Mouse (Mus musculus) CH12.LX (cell line): ENCODE data around the gene Iba57. TPM values are rescaled to one million over a fixed set of nuclear protein-coding genes. Genes with fewer than 3 reads are reported as not detected.

ENCODE experiments used
- DNase-seq: peaks from one replicate; pipeline ENCODE4 v3.0.0-alpha.2; 2013; ENCODE audit errors: extremely low read depth
- H3K27ac ChIP-seq: 2 replicates; pipeline ENCODE4 v1.5.1; 2012; ENCODE audit warnings: low read depth, mild to moderate bottlenecking, control low read depth, moderate library complexity; ENCODE audit not compliant: insufficient read depth
- H3K27me3 ChIP-seq: replicated peaks from 2 replicates; pipeline ENCODE3; 2012; ENCODE audit warnings: inconsistent platforms
- H3K36me3 ChIP-seq, 2 experiments: replicated peaks in 1 of 2; 2 replicates each; pipeline versions ENCODE3 to v1.6.1; 2012; ENCODE audit warnings: inconsistent platforms in 1 of 2, low read length in 1 of 2, mild to moderate bottlenecking in 1 of 2, mixed read lengths in 1 of 2, moderate library complexity in 1 of 2; ENCODE audit not compliant: control insufficient read depth in 1 of 2, insufficient read depth in 1 of 2
- H3K4me1 ChIP-seq, 2 experiments: 2 replicates each; pipeline ENCODE4 v1.6.1; 2012; ENCODE audit warnings: inconsistent platforms in 1 of 2, moderate library complexity in 1 of 2; ENCODE audit not compliant: insufficient read depth in 2 of 2, control insufficient read depth in 1 of 2
- H3K4me2 ChIP-seq: 2 replicates; pipeline ENCODE4 v1.6.1; 2012; ENCODE audit warnings: low read depth, mild to moderate bottlenecking, control low read depth; ENCODE audit not compliant: poor library complexity, insufficient read depth, severe bottlenecking
- H3K4me3 ChIP-seq, 3 experiments: fragments of 150-350 bp in 1 of 3; sonication (generic) in 1 of 3; replicated peaks in 1 of 3; 2 replicates each; pipeline versions ENCODE3 to v1.5.1; 2011 to 2012; ENCODE audit warnings: low read depth in 2 of 3, low read length in 2 of 3, mild to moderate bottlenecking in 2 of 3, moderate library complexity in 2 of 3, control low read depth in 1 of 3, improper control_type of control experiment in 1 of 3, inconsistent platforms in 1 of 3, mixed read lengths in 1 of 3; ENCODE audit not compliant: poor library complexity in 1 of 3
- H3K79me2 ChIP-seq: replicated peaks from 2 replicates; pipeline ENCODE4 v1.6.1; 2012; ENCODE audit warnings: mild to moderate bottlenecking, moderate library complexity; ENCODE audit not compliant: control insufficient read depth, poor library complexity, insufficient read depth, severe bottlenecking; ENCODE audit errors: extremely low read depth
- H3K9ac ChIP-seq: 2 replicates; pipeline ENCODE4 v1.6.1; 2012; ENCODE audit warnings: low read depth, mild to moderate bottlenecking, control low read depth, moderate library complexity; ENCODE audit not compliant: insufficient read depth
- H3K9me3 ChIP-seq: replicated peaks from 2 replicates; pipeline ENCODE3; 2012; ENCODE audit warnings: low read length, inconsistent platforms, mixed read lengths
- BHLHE40 ChIP-seq: IDR thresholded peaks from 2 replicates; pipeline ENCODE4 v1.6.1; 2011; ENCODE audit warnings: mild to moderate bottlenecking, low read depth, low read length, improper control_type of control experiment
- CHD1 ChIP-seq: IDR thresholded peaks from 2 replicates; pipeline ENCODE4 v1.6.1; 2012; ENCODE audit warnings: low read depth, low read length, improper control_type of control experiment, inconsistent platforms
- E2F4 ChIP-seq: IDR thresholded peaks from 2 replicates; pipeline ENCODE4 v1.6.1; 2011; ENCODE audit warnings: low read depth, low read length, improper control_type of control experiment; ENCODE audit not compliant: insufficient replicate concordance
- ELF1 ChIP-seq: IDR thresholded peaks from 2 replicates; pipeline ENCODE4 v1.6.1; 2014; ENCODE audit warnings: low read depth, mild to moderate bottlenecking, inconsistent platforms, low read length, improper control_type of control experiment
- IRF4 ChIP-seq: IDR thresholded peaks from 2 replicates; pipeline ENCODE4 v1.6.1; 2014; ENCODE audit warnings: low read depth, mild to moderate bottlenecking, inconsistent platforms, low read length, improper control_type of control experiment
- JUN ChIP-seq: IDR thresholded peaks from 2 replicates; pipeline ENCODE4 v1.6.1; 2011; ENCODE audit warnings: low read depth, mild to moderate bottlenecking, low read length, improper control_type of control experiment, moderate library complexity; ENCODE audit not compliant: insufficient read depth
- JUND ChIP-seq: conservative IDR thresholded peaks from 2 replicates; pipeline ENCODE4 v1.6.1; 2011; ENCODE audit warnings: low read depth, low read length, improper control_type of control experiment
- MAX ChIP-seq: IDR thresholded peaks from 2 replicates; pipeline ENCODE4 v1.6.1; 2011; ENCODE audit warnings: low read length, improper control_type of control experiment
- MEF2A ChIP-seq: IDR thresholded peaks from 2 replicates; pipeline ENCODE4 v1.6.1; 2014; ENCODE audit warnings: low read depth, mild to moderate bottlenecking, inconsistent platforms, low read length, improper control_type of control experiment, borderline replicate concordance
- POLR2A ChIP-seq: IDR thresholded peaks from 2 replicates; pipeline ENCODE4 v1.6.1; 2011; ENCODE audit warnings: low read depth, mild to moderate bottlenecking, improper control_type of control experiment, low read length
- POLR2AphosphoS2 ChIP-seq: IDR thresholded peaks from 2 replicates; pipeline ENCODE4 v1.6.1; 2011; ENCODE audit warnings: low read depth, low read length, improper control_type of control experiment
- RAD21 ChIP-seq: IDR thresholded peaks from 2 replicates; pipeline ENCODE4 v1.6.1; 2011; ENCODE audit warnings: low read depth, mild to moderate bottlenecking, low read length, improper control_type of control experiment, moderate library complexity
- RCOR1 ChIP-seq: conservative IDR thresholded peaks from 2 replicates; pipeline ENCODE4 v1.6.1; 2012; ENCODE audit warnings: low read depth, mild to moderate bottlenecking, inconsistent platforms, low read length, improper control_type of control experiment
- SMC3 ChIP-seq: IDR thresholded peaks from 2 replicates; pipeline ENCODE4 v1.6.1; 2011; ENCODE audit warnings: low read depth, low read length, improper control_type of control experiment
- UBTF ChIP-seq: IDR thresholded peaks from 2 replicates; pipeline ENCODE4 v1.6.1; 2012; ENCODE audit warnings: low read depth, mild to moderate bottlenecking, inconsistent platforms, low read length, improper control_type of control experiment, moderate library complexity
- ZMIZ1 ChIP-seq: IDR thresholded peaks from 2 replicates; pipeline ENCODE4 v1.6.1; 2012; ENCODE audit warnings: low read depth, mild to moderate bottlenecking, inconsistent platforms, low read length, improper control_type of control experiment
- dilution Hi-C: fragments of 300-500 bp; cut with MboI; formaldehyde crosslinking; loops from 2 replicates; pipeline ENCODE4 v1.14.3; 2020; ENCODE audit warnings: low sequenced_read_pairs; ENCODE audit not compliant: extremely low pct_unique_long_range_greater_than_20kb, extremely low pct_ligation_motif_present
- in situ Hi-C: fragments of 300-500 bp; cut with MboI; formaldehyde crosslinking; loops from 3 replicates; pipeline ENCODE4 v1.14.3; 2019; ENCODE audit warnings: low sequenced_read_pairs, low pct_ligation_motif_present, low pct_unique_long_range_greater_than_20kb, mixed read lengths
- polyA plus RNA-seq: library from polyadenylated mRNA; unstranded; fragments of >175 nt; gene quantifications from 2 replicates; pipeline ENCODE4 v1.2.1, GENCODE M21; 2012; ENCODE audit warnings: low read depth; ENCODE audit not compliant: insufficient read length
- total RNA-seq, 2 experiments: library from RNA; depleted of rRNA; stranded (reverse); fragments of 300-350 nt in 1 of 2; fragments of >200 nt in 1 of 2; gene quantifications; 2 replicates each; pipeline ENCODE4 v1.2.3; 2012 to 2014

Iba57 gene
- total and polyA plus RNA-seq, 3 experiments = 4.0 to 7.5 (median 4.6) TPM

DNA sequence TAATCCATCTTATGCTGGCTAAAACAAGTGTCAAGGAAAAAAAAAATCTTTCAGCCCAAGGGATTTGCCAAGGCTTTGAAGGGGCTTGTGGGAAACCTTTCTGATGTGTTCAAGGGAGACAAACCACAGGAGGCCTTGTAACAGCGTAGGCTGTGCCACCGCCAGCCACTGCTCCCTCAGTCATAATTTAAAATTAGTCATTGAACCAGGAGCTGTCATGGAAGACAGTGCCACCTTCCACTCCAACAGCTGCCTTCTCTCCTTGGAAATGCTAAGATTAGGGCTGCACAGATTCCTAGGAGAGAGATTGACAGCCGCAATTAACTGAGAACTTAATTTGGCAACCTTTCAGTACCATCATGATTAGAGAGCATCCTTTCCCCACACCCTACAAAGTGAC lies 14.2 kb downstream of the Iba57 start:
- Histone ChIP-seq H3K27ac (no peak overlapping the region), H3K4me3 (no peak overlapping the region), H3K27me3 (peaks cover 24% of the 10 kb centered on the region), H3K79me2 (no peaks in the 10 kb centered on the region), H3K36me3 (no peaks in the 10 kb centered on the region), H3K4me2 (no peak overlapping the region), H3K9me3 (no peaks in the 10 kb centered on the region), H3K4me1 (no peaks in the 10 kb centered on the region), H3K9ac (no peak overlapping the region)
- TF ChIP-seq RAD21 = no peak
- TF ChIP-seq UBTF = no peak
- dilution Hi-C loops = no loop called here
- in situ Hi-C loops = no loop called here
- DNase-seq = no peak

DNA sequence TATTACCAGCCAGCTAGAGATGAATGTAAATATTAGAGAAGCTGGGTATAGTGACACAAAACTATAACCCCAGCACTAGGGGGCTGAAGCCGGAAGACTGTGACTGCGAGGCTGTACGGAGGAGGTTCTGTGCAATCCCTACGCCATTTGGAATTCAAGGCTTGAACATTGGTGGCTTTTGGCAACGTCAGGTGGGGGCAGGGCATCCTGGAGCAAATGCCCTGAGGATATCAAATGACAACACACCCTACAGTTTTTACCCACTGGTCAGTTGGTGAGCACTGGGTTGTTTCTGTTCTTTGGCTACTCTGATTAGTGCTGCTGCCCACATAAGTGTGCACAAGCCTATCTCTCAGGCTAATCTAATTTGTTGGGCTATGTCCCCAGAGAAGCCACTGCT lies 20.6 kb downstream of the Iba57 start:
- Histone ChIP-seq H3K27me3 (peaks cover 47% of the 10 kb centered on the region), H3K4me3 (no peak overlapping the region), H3K79me2 (no peaks in the 10 kb centered on the region), H3K9ac (no peak overlapping the region), H3K36me3 (no peaks in the 10 kb centered on the region), H3K4me2 (no peak overlapping the region), H3K9me3 (peaks cover 6% of the 10 kb centered on the region), H3K27ac (no peak overlapping the region), H3K4me1 (peaks cover 0 to 12% of the 10 kb centered on the region in 2 experiments; a peak in 2 of 4 replicates)
- in situ Hi-C loops = no loop called here
- DNase-seq = no peak
- dilution Hi-C loops = no loop called here
- no peak for TF ChIP-seq ELF1
- no peak for TF ChIP-seq POLR2A
- no peak for TF ChIP-seq SMC3
- no peak for TF ChIP-seq E2F4
- TF ChIP-seq JUND = no peak
- TF ChIP-seq CHD1 = no peak
- TF ChIP-seq MEF2A = no peak
- TF ChIP-seq RCOR1 = no peak
- no peak for TF ChIP-seq POLR2AphosphoS2
- TF ChIP-seq MAX = no peak
- no peak for TF ChIP-seq RAD21
- TF ChIP-seq BHLHE40 = no peak
- no peak for TF ChIP-seq ZMIZ1
- no peak for TF ChIP-seq IRF4
- TF ChIP-seq JUN = no peak
